Mouse (Mus musculus): ENCODE measurements around the gene Aqp12.

The Aqp12 gene

DNA sequence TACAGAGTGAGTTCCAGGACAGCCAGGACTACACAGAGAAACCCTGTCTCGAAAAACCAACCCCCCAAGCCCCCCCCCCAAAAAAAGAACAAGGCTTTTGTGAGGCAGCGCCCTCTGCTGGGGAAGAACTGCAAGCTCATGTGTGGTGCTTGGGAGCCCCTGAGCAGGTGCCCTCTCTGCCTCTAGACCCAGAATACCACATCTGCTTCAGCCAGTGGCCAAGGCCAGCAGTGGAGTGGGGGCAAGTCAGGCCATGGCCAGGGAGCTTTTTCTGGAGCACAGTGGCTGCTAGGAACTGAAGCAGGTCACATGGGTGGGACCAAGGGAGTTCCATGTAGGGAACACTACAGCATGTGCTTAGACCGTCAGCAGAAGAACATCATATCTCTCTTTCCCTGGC is 4.6 kb downstream of the Aqp12 start:
- in situ Hi-C loops (cut with MboI; ENCODE audit: low pct_unique_long_range_greater_than_20kb in 1 of 2, low sequenced_read_pairs in 2 of 2, unreplicated experiment in 1 of 2): no loop called here

DNA sequence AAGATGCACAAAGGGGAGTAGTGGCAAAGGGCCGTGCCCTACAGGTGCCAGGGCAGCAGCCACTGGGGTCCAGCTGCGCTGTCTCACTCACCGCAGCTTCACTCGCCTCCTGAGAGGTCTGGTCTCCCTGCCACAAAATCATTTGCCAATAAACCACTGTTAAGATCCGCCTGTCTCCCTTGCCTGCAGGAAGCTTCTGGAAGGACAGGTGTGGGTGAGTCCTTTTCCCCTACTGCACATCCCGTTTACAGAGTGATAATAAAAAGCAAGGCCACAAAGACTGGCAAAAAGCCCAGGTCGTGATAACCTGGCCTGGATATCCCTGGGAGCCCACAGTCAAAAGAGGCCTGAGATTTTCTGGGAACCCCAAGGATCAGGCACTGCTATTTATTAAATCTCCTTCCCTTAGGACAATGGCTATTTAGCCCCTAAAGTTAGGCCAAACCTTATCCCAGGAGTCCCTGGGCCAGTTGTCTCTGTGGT is 6.0 kb downstream of the Aqp12 start:
- in situ Hi-C loops (cut with MboI; ENCODE audit: low pct_unique_long_range_greater_than_20kb in 1 of 2, low sequenced_read_pairs in 2 of 2, unreplicated experiment in 1 of 2): no loop called here

DNA sequence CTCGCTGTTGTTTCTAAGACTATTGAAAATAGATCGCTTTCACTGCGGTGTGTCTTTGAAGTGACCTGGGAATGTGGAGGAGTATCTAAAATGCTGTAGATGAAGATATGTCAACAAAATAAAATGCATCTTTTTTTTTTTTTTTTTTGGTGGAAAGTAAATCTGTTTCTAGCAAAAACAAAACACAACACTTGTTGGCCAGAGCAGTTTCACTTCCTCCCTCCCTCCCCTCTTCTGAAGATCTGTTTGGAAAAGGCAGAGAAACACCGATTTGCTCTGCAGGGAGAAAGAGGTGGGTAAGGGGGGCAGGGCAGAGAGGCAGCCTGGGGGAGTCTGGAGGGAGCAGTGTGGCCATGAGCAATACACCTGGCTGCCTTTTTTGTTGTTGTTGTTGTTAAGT is 7.2 kb downstream of the Aqp12 start:
- in situ Hi-C loops (cut with MboI; ENCODE audit: low pct_unique_long_range_greater_than_20kb in 1 of 2, low sequenced_read_pairs in 2 of 2, unreplicated experiment in 1 of 2): no loop called here

DNA sequence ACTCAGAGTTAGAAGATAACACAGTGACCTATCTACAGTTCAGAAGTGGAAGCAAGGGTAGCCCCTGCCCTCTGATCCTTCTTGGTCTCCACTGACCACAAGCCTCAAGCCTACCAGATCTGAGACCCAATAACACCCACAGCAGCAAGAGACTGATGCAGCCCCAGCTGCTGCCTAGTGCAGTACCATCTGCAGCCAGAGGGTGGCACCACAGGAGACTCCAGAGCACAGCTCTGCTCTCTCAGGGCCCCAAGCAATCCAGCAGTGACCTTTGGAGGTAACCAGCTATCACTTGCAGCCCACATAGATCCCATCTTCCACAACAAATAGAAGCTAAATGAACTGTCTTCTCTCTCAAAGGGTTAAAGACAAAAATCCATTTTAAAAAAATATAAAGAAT is 8.3 kb downstream of the Aqp12 start:
- in situ Hi-C loops (cut with MboI; ENCODE audit: low pct_unique_long_range_greater_than_20kb in 1 of 2, low sequenced_read_pairs in 2 of 2, unreplicated experiment in 1 of 2): no loop called here

DNA sequence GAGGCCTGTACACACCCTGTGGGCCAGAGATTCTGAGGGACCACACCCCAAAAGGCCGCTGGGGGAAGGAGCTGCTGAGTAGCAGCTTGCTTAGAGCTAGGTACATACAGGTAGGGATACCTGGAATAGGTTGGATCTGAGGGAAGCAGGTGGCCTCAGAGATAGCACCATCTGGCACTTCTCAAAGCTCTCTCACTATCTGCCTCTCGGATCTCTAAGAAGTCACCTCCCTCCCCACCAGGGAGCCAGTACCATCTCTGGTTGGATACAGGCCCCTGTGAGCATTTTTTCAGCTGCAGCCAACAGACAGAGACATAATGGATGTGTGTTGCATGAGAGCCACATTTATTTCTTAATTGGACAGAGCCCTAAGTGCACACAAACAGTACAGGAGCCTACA is 9.0 kb downstream of the Aqp12 start:
- in situ Hi-C loops (cut with MboI; ENCODE audit: low pct_unique_long_range_greater_than_20kb in 1 of 2, low sequenced_read_pairs in 2 of 2, unreplicated experiment in 1 of 2): no loop called here

DNA sequence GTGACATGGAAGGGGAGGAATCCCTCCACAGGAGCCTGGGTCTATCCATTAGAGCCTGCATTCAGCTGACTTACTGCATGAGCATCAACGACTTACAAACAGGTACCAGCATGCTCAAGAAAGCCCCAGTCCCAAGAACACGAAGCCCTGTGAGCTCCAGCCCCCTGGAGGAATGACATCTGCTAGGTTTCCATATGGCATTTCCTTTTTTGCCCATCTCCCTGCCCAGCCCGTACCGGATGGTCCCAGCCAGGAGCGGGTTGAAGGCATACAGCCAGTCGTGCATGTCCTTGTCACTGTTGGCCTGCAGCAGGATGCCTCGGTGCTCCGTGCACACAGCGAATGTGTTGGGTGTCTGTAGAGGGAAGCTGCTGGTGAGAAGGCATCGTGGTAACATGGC is 12.6 kb downstream of the Aqp12 start:
- in situ Hi-C loops (cut with MboI; ENCODE audit: low pct_unique_long_range_greater_than_20kb in 1 of 2, low sequenced_read_pairs in 2 of 2, unreplicated experiment in 1 of 2): no loop called here

DNA sequence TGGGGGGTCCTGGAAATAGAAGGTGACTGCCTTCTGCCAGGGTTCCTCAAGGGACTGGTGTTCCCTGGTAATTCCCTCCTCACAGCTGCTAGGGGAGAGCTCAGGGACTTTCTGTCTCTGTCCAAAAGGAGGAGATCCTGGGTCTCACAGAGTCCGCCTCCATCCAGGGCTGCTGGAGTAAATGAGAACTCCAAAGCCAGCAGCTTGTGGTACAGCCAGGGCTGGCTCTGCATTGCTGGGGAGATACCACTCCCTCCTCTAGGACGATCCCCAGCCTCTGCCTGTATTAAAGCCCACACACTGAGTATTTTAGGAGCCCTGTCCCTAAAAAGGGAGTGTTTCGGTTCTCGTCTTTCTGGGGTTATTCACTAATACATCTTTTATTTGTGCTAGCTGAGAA is 14.5 kb downstream of the Aqp12 start:
- in situ Hi-C loops (cut with MboI; ENCODE audit: low pct_unique_long_range_greater_than_20kb in 1 of 2, low sequenced_read_pairs in 2 of 2, unreplicated experiment in 1 of 2): no loop called here

DNA sequence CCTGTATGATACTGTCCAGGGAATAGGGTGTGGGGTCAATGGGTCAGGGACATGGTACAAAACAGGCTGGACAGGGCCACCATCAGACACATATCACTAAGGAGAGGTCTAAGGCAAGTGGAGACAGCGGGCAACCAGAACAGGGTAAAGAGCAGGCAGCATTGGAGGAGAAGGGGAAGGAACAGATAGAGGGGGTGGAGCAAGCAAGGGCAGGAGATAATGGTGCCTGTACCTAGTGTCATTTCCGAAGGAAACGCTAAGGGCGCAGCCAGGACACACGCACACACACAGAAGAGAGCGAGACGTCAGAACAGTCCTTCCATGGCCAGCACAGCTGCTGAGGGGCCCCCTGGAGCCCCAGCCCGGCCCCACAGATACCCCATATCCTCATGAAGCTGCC is 20.5 kb downstream of the Aqp12 start:
- in situ Hi-C loops (cut with MboI; ENCODE audit: low pct_unique_long_range_greater_than_20kb in 1 of 2, low sequenced_read_pairs in 2 of 2, unreplicated experiment in 1 of 2): no loop called here

DNA sequence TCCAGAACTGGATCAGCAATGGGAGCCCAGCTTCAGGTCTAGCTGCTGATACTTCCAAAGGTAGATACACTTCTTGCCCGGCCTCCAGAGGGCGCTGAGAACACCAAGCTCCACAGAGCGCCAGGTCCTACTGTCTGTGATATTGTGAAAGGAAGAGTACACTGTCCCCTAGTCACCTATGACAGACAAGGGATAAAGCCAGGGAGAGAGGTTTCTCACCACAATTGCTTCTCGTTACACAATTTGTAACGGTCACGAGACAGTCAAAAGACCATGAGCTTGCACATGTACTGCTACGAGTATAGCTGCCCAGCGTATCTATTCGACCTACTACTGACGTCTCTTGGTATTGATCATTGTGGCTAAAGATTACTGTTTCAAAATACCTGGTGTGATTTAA is 23.3 kb downstream of the Aqp12 start:
- in situ Hi-C loops (cut with MboI; ENCODE audit: low pct_unique_long_range_greater_than_20kb in 1 of 2, low sequenced_read_pairs in 2 of 2, unreplicated experiment in 1 of 2): no loop called here

DNA sequence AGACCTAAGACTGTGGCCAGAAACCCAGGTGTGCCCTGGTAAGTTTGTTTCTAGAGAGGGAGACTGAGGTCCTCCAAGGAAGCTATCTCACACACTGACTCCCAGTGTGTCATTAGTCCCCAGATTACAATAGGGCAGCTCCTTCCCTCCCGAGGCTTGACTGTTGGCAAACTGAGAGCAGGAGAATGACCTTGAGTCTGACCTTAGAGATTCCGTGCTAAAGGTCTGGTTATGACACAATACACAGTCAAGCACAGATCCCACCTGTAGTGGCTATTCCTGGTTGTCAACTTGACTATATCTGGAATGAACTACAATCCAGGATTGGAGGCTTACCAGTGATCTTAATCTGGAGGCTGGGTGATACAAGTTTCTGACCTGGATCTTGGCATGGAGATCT is 23.9 kb downstream of the Aqp12 start:
- in situ Hi-C loops (cut with MboI; ENCODE audit: low pct_unique_long_range_greater_than_20kb in 1 of 2, low sequenced_read_pairs in 2 of 2, unreplicated experiment in 1 of 2): no loop called here

DNA sequence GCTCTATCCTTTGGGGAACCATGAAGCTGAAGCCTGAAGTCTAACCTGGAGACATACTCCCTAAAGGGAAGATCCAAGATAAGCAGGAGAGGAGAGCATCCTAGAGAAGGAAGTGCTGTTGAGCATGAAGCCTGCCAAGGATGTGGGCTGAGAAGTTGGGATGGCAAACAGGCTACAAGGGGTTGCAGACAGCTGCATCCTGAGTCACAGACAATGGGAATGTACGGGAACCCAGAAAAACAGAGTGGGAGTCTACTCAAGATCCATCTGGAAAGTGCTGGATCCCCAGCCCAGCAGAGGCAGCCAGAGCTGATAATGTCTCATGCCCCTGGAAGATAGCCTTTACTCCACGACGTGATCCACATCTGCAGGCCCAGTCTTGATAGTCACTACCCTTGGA is 25.1 kb downstream of the Aqp12 start:
- in situ Hi-C loops (cut with MboI; ENCODE audit: low pct_unique_long_range_greater_than_20kb in 1 of 2, low sequenced_read_pairs in 2 of 2, unreplicated experiment in 1 of 2): no loop called here

DNA sequence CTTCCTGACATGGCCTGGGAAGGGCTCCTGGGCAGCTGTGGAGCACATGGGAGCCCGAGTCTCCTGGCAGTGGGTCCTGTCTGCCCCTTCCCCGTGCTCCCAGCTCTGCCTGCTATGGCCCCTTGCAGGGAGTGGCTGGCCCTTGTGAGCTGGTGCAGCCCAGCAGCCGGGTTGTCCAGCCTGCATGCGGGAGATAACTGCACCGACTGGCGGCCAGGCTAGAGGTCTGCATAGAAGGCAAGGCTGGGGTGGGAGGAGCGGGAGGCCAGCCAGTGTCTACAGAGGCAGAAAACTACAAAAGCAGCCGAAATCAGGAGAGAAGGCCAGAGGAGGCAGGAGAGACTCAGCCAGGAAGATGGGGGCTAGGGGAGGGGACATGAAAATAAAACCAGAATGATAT is 27.9 kb downstream of the Aqp12 start:
- in situ Hi-C loops (cut with MboI; ENCODE audit: low pct_unique_long_range_greater_than_20kb in 1 of 2, low sequenced_read_pairs in 2 of 2, unreplicated experiment in 1 of 2): no loop called here

DNA sequence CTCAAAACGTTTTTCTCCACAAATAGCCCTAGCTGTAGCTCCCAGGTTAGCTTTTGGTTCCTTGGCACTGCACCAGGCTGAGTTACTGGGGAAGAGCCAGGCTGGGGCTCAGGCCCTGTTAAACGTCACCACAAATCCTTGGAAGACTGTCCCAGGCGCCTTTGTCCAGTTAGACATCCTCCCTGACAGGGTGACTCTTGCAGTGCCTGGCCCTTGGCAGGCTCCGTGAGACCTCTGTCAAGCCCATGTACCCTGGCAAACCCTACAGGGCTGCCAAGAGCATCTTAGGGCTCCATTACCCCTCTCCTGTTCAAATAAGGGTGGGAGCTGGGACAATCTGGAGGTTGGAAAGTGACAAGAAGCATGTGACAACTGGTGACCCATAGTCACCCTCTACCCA is 29.8 kb downstream of the Aqp12 start:
- in situ Hi-C loops (cut with MboI; ENCODE audit: low pct_unique_long_range_greater_than_20kb in 1 of 2, low sequenced_read_pairs in 2 of 2, unreplicated experiment in 1 of 2): no loop called here

DNA sequence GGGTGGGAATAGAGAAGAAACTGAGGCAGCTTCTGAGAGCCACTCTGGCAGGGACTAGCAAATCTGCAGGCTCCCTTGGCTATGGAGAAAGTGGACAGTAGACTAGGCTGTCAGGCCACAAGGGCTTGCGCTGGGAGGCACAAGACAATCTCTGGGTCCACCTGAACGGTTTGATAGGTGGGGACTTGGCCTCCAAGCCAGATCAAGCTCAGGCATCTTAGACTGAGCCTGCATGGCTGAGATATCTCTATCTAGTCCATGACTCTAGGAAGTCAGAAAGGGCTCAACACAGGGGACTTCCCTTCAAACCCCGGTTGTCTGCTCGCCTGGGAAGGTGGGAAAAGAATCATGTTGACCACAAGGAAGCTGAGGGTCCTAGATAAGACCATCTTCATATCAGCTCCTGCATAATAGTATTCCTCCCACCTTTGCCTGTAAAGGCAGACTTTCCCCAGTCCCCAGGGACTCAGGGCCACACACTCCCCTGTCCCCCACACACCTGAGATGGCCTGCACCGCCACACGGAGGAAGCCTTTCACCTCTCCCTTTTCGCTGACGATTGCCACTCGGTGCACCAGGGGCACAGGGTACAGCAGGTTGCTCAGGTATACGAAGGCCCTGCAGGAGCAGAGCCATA is 40.1 kb downstream of the Aqp12 start:
- in situ Hi-C loops (cut with MboI; ENCODE audit: low pct_unique_long_range_greater_than_20kb in 1 of 2, low sequenced_read_pairs in 2 of 2, unreplicated experiment in 1 of 2): no loop called here

DNA sequence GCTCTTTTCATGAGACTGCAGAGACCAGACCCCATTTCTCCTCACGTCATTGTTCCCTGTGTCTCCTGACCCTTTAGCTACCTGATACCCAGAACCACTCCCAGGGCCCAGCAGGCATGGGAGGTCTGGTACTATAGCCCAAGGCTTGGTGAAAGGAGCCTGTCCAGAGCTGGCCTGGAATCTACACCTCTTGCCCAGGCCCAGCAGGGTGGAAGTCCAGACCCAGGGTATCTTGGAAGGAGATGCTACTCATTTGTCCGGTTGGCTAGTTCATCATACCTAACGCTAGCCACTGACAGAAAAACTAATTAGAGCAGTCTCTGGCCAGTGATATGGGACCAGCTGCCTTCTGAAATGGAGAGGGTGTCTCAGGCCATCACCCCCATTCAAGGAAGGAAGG is 43.9 kb downstream of the Aqp12 start:
- in situ Hi-C loops (cut with MboI; ENCODE audit: low pct_unique_long_range_greater_than_20kb in 1 of 2, low sequenced_read_pairs in 2 of 2, unreplicated experiment in 1 of 2): no loop called here

DNA sequence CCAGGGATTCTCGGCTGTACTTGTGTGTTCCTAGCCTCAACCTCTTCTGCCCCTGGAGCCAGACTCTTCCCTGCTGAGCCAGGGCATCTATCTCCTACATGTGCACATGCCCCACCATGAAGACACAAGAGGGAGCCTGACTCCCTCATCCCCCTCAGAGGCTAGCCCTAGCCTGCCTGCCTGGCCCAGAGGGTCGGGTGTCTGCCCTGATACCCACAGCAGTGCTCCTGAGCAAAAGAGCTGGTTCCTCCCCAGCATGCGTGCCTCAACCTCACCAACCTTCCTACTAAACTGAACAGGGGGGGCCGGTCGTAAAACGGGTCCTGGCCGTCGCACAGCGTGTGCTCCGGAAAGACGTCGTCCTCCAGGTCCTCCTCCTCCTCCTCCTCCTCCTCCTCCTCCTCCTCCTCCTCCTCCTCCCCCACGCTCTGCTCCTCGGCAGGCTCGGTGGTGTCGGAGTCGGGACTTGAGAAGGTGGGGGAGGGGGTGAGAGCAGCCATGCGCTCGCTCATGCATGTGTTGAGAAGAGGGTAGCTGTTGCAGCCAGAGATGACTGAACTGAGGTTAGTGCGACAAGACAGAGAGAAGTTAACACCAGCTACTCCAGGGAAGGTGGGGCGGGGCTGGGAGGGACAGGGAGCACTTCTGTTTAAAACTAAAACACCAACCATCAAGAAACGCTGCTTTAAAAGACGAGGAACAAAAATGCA is 45.1 kb downstream of the Aqp12 start:
- in situ Hi-C loops (cut with MboI; ENCODE audit: low pct_unique_long_range_greater_than_20kb in 1 of 2, low sequenced_read_pairs in 2 of 2, unreplicated experiment in 1 of 2): no loop called here

Data from mouse embryonic stem cell (cell line).